Mouse (Mus musculus) liver, embryonic 11.5 days (tissue): ENCODE data around the gene Fbxl15. TPM values are rescaled to one million over a fixed set of nuclear protein-coding genes. Genes with fewer than 3 reads are reported as not detected.

Source experiments
- ATAC-seq: fragments of 200-750 bp; cut with Nextera tagmentation; replicated peaks from 2 replicates; pipeline ENCODE4 v1.8.0; 2017; ENCODE audit warnings: moderate number of reproducible peaks, mild to moderate bottlenecking, moderate TSS enrichment, moderate library complexity; ENCODE audit not compliant: low FRiP score
- DNase-seq: peaks from one replicate; pipeline ENCODE4 v3.0.0-alpha.2; 2017; ENCODE audit warnings: low spot score
- H3K27ac ChIP-seq: fragments of 300-500 bp; sonication (generic); 2 replicates; pipeline ENCODE4 v1.5.1; 2014; ENCODE audit warnings: mild to moderate bottlenecking, low read depth, low read length, control low read depth
- H3K27me3 ChIP-seq: fragments of 300-500 bp; sonication (generic); replicated peaks from 2 replicates; pipeline ENCODE4 v1.6.1; 2014; ENCODE audit warnings: low read length, mixed read lengths; ENCODE audit not compliant: control insufficient read depth, insufficient read depth
- H3K36me3 ChIP-seq: fragments of 300-500 bp; sonication (generic); 2 replicates; pipeline ENCODE4 v1.6.1; 2014; ENCODE audit warnings: mild to moderate bottlenecking, low read length, moderate library complexity, mixed read lengths; ENCODE audit not compliant: control insufficient read depth, insufficient read depth
- H3K4me1 ChIP-seq: fragments of 300-500 bp; sonication (generic); replicated peaks from 2 replicates; pipeline ENCODE4 v1.6.1; 2014; ENCODE audit warnings: low read length, mixed read lengths; ENCODE audit not compliant: control insufficient read depth, insufficient read depth
- H3K4me2 ChIP-seq: fragments of 300-500 bp; sonication (generic); 2 replicates; pipeline ENCODE4 v1.6.1; 2014; ENCODE audit warnings: mild to moderate bottlenecking, control low read depth, moderate library complexity
- H3K4me3 ChIP-seq: fragments of 300-500 bp; sonication (generic); 2 replicates; pipeline ENCODE4 v1.5.1; 2014; ENCODE audit warnings: low read depth, low read length, control low read depth
- H3K9ac ChIP-seq: fragments of 300-500 bp; sonication (generic); 2 replicates; pipeline ENCODE4 v1.6.1; 2014; ENCODE audit warnings: low read depth, low read length, control low read depth
- H3K9me3 ChIP-seq: fragments of 300-500 bp; sonication (generic); 2 replicates; pipeline ENCODE4 v1.6.1; 2016; ENCODE audit warnings: low read length, inconsistent platforms, mixed read lengths; ENCODE audit not compliant: control insufficient read depth
- WGBS: fragments of 180-500 bp; shearing (Covaris S2); extraction: QIAGEN DNeasy Blood & Tissue Kit; methylation state at CpG from one replicate; pipeline ENCODE4 v1.1.7; 2014; 5-methylcytosine and 5-hydroxymethylcytosine counted together
- microRNA counts: library from miRNA; unstranded; fragments of <30 nt; microRNA quantifications from one replicate; lab custom pipeline; 2015
- microRNA-seq: library from miRNA; unstranded; fragments of <30 nt; microRNA quantifications from one replicate; pipeline ENCODE4, GENCODE M21; 2017; ENCODE audit warnings: borderline number of aligned reads
- polyA plus RNA-seq: library from polyadenylated mRNA; unstranded; fragments of >200 nt; fragmentation: Nextera tagmentation; extraction: Ambion mirVana; gene quantifications from 2 replicates; pipeline ENCODE4 v1.2.1, GENCODE M21; 2014

The Fbxl15 gene
- polyA plus RNA-seq, 1 experiment from 2014 or later, result 16.4 TPM

DNA sequence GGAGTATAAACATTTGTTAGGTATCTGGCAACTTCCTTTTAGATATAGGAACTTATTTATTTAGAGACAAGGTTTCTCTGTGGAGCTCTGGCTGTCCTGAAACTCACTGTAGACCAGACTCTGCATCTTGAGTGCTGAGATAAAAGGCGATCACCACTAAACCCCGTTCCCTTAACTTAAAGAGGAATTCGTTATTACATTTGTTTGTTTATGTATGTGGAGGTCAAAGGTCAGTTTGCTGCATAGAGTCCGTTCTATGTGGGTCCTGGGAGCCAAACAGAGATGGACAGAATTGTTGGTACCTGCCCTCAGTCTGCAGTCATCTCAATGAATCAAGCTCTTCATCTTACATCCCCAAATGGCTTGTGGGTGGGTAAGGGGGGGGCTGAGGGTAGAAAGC is 47.9 kb downstream of the Fbxl15 start:
- WGBS, result 56% methylated on average over 4 of the region's 4 CpGs
- ATAC-seq (no peak), DNase-seq (no peak)
- H3K36me3 ChIP-seq, result peaks cover 26% of the 10 kb centered on the region
- H3K27me3 ChIP-seq, result no peaks in the 10 kb centered on the region
- H3K4me1 ChIP-seq, result peaks cover 4% of the 10 kb centered on the region; the same call in 1 of the 2 replicates
- no peak overlapping the region for H3K9ac ChIP-seq
- H3K27ac ChIP-seq, result no peak overlapping the region
- H3K4me3 ChIP-seq, result no peak overlapping the region
- H3K4me2 ChIP-seq, result no peak overlapping the region
- no peaks in the 10 kb centered on the region for H3K9me3 ChIP-seq

MicroRNAs encoded within 50 kb of the gene (microRNA counts, 519-probe panel; counts per million panel counts)
- microRNA mmu-miR-146b (lab: Ali Mortazavi, UCI), result not detected

Small RNA genes lying within 50 kb of the gene (microRNA-seq; reads per million reads assigned to microRNA genes)
- not detected for gene Mir146b

Other genes starting within 250 kb of the Fbxl15 start
- not detected in 2 replicates for gene Elovl3, start 196.3 kb upstream of the Fbxl15 start, polyA plus RNA-seq
- gene Pitx3, start 179.9 kb upstream of the Fbxl15 start, polyA plus RNA-seq, result 0.47 and 0.55 TPM in 2 replicates
- gene Gbf1, start 175.7 kb upstream of the Fbxl15 start, polyA plus RNA-seq, result 30.8 and 31.1 TPM in 2 replicates
- 6.0 and 6.6 TPM in 2 replicates for gene Nfkb2, start 23.9 kb upstream of the Fbxl15 start, polyA plus RNA-seq
- 11.9 and 12.4 TPM in 2 replicates for gene Psd, start 1.0 kb upstream of the Fbxl15 start, polyA plus RNA-seq
- 151 and 153 TPM in 2 replicates for gene Cuedc2, start 10.5 kb downstream of the Fbxl15 start, polyA plus RNA-seq
- 21.9 and 25.4 TPM in 2 replicates for gene Mfsd13a, start 12.9 kb downstream of the Fbxl15 start, polyA plus RNA-seq
- gene 2310034G01Rik, start 22.1 kb downstream of the Fbxl15 start, polyA plus RNA-seq, result 0.87 and 1.5 TPM in 2 replicates
- 90.6 and 103 TPM in 2 replicates for gene Actr1a, start 67.6 kb downstream of the Fbxl15 start, polyA plus RNA-seq
- gene Sufu, start 68.7 kb downstream of the Fbxl15 start, polyA plus RNA-seq, result 22.8 and 24.7 TPM in 2 replicates
- gene Trim8, start 173.5 kb downstream of the Fbxl15 start, polyA plus RNA-seq, result 22.9 and 24.1 TPM in 2 replicates
- 42.6 and 50.5 TPM in 2 replicates for gene Arl3, start 245.0 kb downstream of the Fbxl15 start, polyA plus RNA-seq
- 24.7 and 26.2 TPM in 2 replicates for gene Sfxn2, start 245.2 kb downstream of the Fbxl15 start, polyA plus RNA-seq